Mouse (Mus musculus): ENCODE results near the gene Kcnip1. TPM values are rescaled to one million over a fixed set of nuclear protein-coding genes. Genes with fewer than 3 reads are reported as not detected.

The Kcnip1 gene
- polyA plus RNA-seq, 1 experiment from 2014 or later = 41.6 TPM

- no peak overlapping the region for H3K4me3 ChIP-seq (replicated peaks)
- no peaks in the 10 kb centered on the region for H3K9me3 ChIP-seq
- no peaks in the 10 kb centered on the region for H3K36me3 ChIP-seq
- no peak for ATAC-seq
- peaks cover 31% of the 10 kb centered on the region; the same call in 1 of the 2 replicates for H3K4me1 ChIP-seq (replicated peaks)
- H3K4me2 ChIP-seq (replicated peaks) = no peak overlapping the region
- 63% methylated on average over 16 of the region's 16 CpGs for WGBS
- no peak overlapping the region for H3K27ac ChIP-seq
- no peaks in the 10 kb centered on the region for H3K27me3 ChIP-seq
- H3K9ac ChIP-seq (replicated peaks) = no peak overlapping the region
Observed at GRCm38 (mm10) chr11:33761201-33761755, 231.7 kb downstream of the Kcnip1 start.

- peaks cover 31% of the 10 kb centered on the region for H3K4me1 ChIP-seq (replicated peaks)
- no peaks in the 10 kb centered on the region for H3K36me3 ChIP-seq
- no peak overlapping the region for H3K9ac ChIP-seq (replicated peaks)
- 56% methylated on average over 15 of the region's 15 CpGs for WGBS
- no peak overlapping the region for H3K27ac ChIP-seq
- peak; percentile 51 for ATAC-seq
- no peaks in the 10 kb centered on the region for H3K9me3 ChIP-seq
- no peak overlapping the region for H3K4me3 ChIP-seq (replicated peaks)
- no peak overlapping the region for H3K4me2 ChIP-seq (replicated peaks)
- no peaks in the 10 kb centered on the region for H3K27me3 ChIP-seq
Observed at GRCm38 (mm10) chr11:33756624-33757023, 236.3 kb downstream of the Kcnip1 start.

DNA sequence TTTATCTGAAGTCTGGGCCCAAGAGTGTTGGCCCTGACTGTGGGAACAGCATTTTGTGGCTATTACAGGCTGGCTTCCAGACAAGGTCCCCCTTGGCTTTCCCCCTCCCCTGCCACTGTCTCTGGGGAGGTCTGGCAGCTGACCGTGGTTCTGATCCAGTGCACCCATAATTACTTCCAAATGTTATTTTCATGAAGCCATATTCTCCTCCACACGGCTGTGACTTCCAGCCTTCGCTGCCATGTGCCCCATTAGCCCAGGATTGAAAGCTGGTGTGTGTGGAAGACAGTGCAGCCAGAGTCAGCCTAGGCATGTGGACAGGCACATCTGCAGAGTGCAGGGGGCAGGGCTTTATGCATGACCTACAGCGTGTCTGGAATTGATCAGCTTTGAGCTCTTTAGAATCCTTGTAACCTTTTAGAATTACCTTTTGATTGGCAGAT is 240.5 kb downstream of the Kcnip1 start:
- no peak overlapping the region for H3K27ac ChIP-seq
- no peak overlapping the region for H3K4me2 ChIP-seq (replicated peaks)
- H3K9ac ChIP-seq (replicated peaks) = no peak overlapping the region
- WGBS = 42% methylated on average over 4 of the region's 4 CpGs
- H3K9me3 ChIP-seq = no peaks in the 10 kb centered on the region
- H3K36me3 ChIP-seq = no peaks in the 10 kb centered on the region
- peaks cover 34% of the 10 kb centered on the region for H3K4me1 ChIP-seq (replicated peaks)
- no peaks in the 10 kb centered on the region for H3K27me3 ChIP-seq
- H3K4me3 ChIP-seq (replicated peaks) = no peak overlapping the region
- no peak for ATAC-seq

GRCm38 (mm10) chr11:33751503-33751902 is 241.4 kb downstream of the Kcnip1 start:
- Histone ChIP-seq H3K27me3 (no peaks in the 10 kb centered on the region), H3K27ac (no peak overlapping the region), H3K9me3 (no peaks in the 10 kb centered on the region), H3K4me2 (replicated peaks) (no peak overlapping the region), H3K9ac (replicated peaks) (no peak overlapping the region), H3K36me3 (no peaks in the 10 kb centered on the region), H3K4me1 (replicated peaks) (peaks cover 25% of the 10 kb centered on the region), H3K4me3 (replicated peaks) (no peak overlapping the region)
- ATAC-seq = no peak
- WGBS = 94% methylated on average over 6 of the region's 6 CpGs

DNA sequence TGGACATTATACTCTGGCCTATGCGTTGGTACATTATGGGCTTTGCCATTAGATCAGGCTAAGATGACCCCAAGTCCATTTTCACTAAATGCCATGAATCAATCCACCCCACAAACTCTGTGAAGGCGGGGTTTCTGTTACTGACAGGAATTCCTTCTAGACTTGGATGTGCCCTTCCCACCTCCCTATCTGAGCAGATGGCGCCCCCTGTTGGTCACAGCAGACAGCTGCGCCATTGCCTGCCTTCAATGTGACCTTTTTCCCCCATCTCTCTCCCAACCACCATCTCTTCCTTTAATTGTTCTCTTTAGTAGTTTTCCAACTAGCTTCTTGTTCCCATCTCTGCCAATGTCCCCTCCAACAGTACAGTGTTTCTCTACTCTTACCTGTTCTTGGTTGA is 243.0 kb downstream of the Kcnip1 start:
- no peak for ATAC-seq
- Histone ChIP-seq H3K4me3 (replicated peaks) (no peak overlapping the region), H3K9me3 (no peaks in the 10 kb centered on the region), H3K36me3 (no peaks in the 10 kb centered on the region), H3K9ac (replicated peaks) (no peak overlapping the region), H3K4me2 (replicated peaks) (no peak overlapping the region), H3K27me3 (no peaks in the 10 kb centered on the region), H3K4me1 (replicated peaks) (peaks cover 20% of the 10 kb centered on the region), H3K27ac (no peak overlapping the region)
- 86% methylated on average over 4 of the region's 4 CpGs for WGBS

- Histone ChIP-seq H3K36me3 (no peaks in the 10 kb centered on the region), H3K9me3 (no peaks in the 10 kb centered on the region), H3K4me2 (replicated peaks) (no peak overlapping the region), H3K4me1 (replicated peaks) (peaks cover 25% of the 10 kb centered on the region), H3K27ac (no peak overlapping the region), H3K4me3 (replicated peaks) (no peak overlapping the region), H3K9ac (replicated peaks) (no peak overlapping the region), H3K27me3 (no peaks in the 10 kb centered on the region)
- WGBS = 92% methylated on average over 12 of the region's 12 CpGs
- no peak for ATAC-seq
Observed at GRCm38 (mm10) chr11:33749408-33749807, 243.5 kb downstream of the Kcnip1 start.

DNA sequence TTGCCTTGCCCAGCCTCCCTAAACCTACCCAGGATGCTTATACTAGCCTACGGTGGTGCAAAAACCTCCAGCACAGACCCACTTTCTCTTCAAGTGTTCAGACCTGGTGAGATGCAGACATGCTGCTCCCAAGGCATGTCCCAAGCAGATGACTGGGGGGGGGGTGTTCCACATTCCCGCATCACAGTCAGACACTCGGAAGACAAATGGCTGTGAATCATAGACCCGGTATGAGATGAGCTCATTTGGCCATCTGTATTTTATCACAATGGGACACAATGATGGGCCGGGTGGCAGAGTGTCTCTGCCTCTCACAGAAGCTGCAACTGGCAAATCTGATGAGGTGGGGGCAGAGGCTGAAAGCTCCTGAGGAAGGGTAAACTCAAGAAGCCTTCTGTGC is 244.2 kb downstream of the Kcnip1 start:
- no peak for ATAC-seq
- 86% methylated on average over 5 of the region's 5 CpGs for whole genome bisulfite sequencing
- Histone ChIP-seq H3K4me3 (replicated peaks) (no peak overlapping the region), H3K4me1 (replicated peaks) (peaks cover 25% of the 10 kb centered on the region), H3K9ac (replicated peaks) (no peak overlapping the region), H3K27ac (no peak overlapping the region), H3K36me3 (no peaks in the 10 kb centered on the region), H3K9me3 (no peaks in the 10 kb centered on the region), H3K27me3 (no peaks in the 10 kb centered on the region), H3K4me2 (replicated peaks) (no peak overlapping the region)

DNA sequence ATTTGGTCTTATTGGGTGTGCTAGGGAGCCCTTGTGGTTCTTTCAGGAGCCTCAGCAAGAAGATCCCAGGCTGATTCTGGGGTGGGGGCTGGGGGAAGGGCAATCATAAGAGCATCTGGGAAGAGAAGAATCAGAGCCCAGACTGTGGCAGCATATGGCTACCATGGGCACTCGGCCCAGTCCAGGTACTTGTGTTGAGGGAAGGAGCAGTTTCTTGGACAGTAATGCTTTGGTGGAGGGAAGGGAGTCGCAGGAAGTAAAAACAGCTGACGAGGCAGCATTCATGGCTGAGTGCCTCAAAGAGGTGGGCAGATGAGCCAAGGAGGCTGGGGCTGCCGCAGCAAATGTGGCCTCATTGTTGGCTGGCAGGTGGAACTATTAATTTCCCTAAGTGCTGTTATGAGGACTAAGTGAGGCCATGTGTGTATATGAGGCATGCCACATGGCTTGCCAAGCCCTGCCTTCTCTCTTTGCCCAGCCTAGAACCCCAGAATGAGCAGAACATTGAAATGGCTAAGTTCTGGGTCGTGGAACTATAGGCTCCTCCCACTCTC is 245.5 kb downstream of the Kcnip1 start:
- H3K4me1 ChIP-seq (replicated peaks) = peaks cover 22% of the 10 kb centered on the region

GRCm38 (mm10) chr11:33746402-33746801 is 246.6 kb downstream of the Kcnip1 start:
- Histone ChIP-seq H3K4me1 (replicated peaks) (peaks cover 24% of the 10 kb centered on the region), H3K9me3 (no peaks in the 10 kb centered on the region), H3K9ac (replicated peaks) (no peak overlapping the region), H3K27me3 (no peaks in the 10 kb centered on the region), H3K4me2 (replicated peaks) (no peak overlapping the region), H3K4me3 (replicated peaks) (no peak overlapping the region), H3K36me3 (no peaks in the 10 kb centered on the region), H3K27ac (no peak overlapping the region)
- no peak for ATAC-seq
- WGBS = 82% methylated on average over 3 of the region's 3 CpGs

More for the DNA sequence above, 245.5 kb downstream of the Kcnip1 start:
- Histone ChIP-seq H3K9ac (replicated peaks) (no peak overlapping the region), H3K9me3 (no peaks in the 10 kb centered on the region), H3K4me3 (replicated peaks) (no peak overlapping the region), H3K36me3 (no peaks in the 10 kb centered on the region), H3K4me2 (replicated peaks) (no peak overlapping the region), H3K27ac (no peak overlapping the region), H3K27me3 (no peaks in the 10 kb centered on the region)
- ATAC-seq = no peak
- 82% methylated on average over 5 of the region's 5 CpGs for WGBS

- Histone ChIP-seq H3K36me3 (no peaks in the 10 kb centered on the region), H3K27me3 (no peaks in the 10 kb centered on the region), H3K4me3 (replicated peaks) (no peak overlapping the region), H3K9ac (replicated peaks) (no peak overlapping the region), H3K27ac (no peak overlapping the region), H3K4me2 (replicated peaks) (no peak overlapping the region), H3K4me1 (replicated peaks) (peaks cover 19% of the 10 kb centered on the region), H3K9me3 (no peaks in the 10 kb centered on the region)
- no peak for ATAC-seq
- WGBS = 94% methylated on average over 3 of the region's 3 CpGs
Observed at GRCm38 (mm10) chr11:33745821-33746329, 247.1 kb downstream of the Kcnip1 start.

DNA sequence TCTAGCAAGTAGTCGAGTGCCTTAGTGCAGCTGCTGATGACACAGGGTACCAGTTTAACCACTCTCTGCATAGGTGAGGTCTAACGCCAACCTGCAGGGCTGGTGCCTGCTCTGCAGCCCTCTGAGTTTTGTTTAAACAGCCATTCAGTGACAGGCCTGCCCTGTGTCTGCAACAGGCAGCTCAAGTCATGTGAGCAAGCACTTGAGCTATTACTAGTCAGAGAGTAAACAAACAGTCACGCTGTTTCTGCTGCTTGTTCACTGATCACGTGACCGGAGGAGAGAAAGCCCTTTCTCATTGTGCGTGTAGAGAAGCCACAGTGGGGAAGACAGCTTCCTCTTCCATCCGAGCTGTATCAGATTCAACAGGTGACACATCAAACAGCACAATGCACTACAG is 248.5 kb downstream of the Kcnip1 start:
- 49% methylated on average over 7 of the region's 7 CpGs for WGBS
- Histone ChIP-seq H3K4me2 (replicated peaks) (no peak overlapping the region), H3K4me3 (replicated peaks) (no peak overlapping the region), H3K4me1 (replicated peaks) (peaks cover 13% of the 10 kb centered on the region), H3K9ac (replicated peaks) (0 out of 2 replicates have a peak overlapping the region, but pooled peaks have one; percentile 10), H3K9me3 (no peaks in the 10 kb centered on the region), H3K27ac (no peak overlapping the region), H3K27me3 (no peaks in the 10 kb centered on the region), H3K36me3 (no peaks in the 10 kb centered on the region)
- ATAC-seq = 0 out of 2 replicates have a peak, but pooled peaks have one; percentile 40

DNA sequence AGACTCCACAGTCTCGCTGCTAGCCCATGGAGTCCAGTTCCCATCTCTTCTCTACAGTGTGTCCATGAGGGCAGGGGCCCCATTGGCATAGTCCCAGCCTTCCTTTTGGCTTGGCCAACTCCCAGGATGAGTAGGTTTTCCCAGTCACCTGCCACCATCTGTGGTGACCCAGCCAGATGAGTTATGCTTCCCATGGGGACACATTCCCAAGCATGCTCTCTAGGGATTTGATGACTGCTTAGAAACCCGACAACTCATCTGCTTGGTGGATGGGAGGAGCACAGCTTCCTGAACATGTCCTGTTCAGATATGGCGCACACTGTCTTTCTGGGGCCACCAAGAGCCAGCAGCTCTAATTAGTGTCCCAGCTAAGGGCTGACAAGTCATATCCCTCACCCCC is 252.8 kb downstream of the Kcnip1 start:
- no peaks in the 10 kb centered on the region for H3K9me3 ChIP-seq
- no peak for ATAC-seq
- H3K9ac ChIP-seq (replicated peaks) = no peak overlapping the region
- 91% methylated on average over 3 of the region's 3 CpGs for WGBS
- H3K4me1 ChIP-seq (replicated peaks) = peaks cover 15% of the 10 kb centered on the region
- no peaks in the 10 kb centered on the region for H3K27me3 ChIP-seq
- no peak overlapping the region for H3K4me2 ChIP-seq (replicated peaks)
- H3K4me3 ChIP-seq (replicated peaks) = no peak overlapping the region
- no peak overlapping the region for H3K27ac ChIP-seq
- H3K36me3 ChIP-seq = no peaks in the 10 kb centered on the region

Measured in midbrain, embryonic 13.5 days (tissue).